Mouse (Mus musculus) G1E (cell line): ENCODE data around the gene Fam3b. TPM values are rescaled to one million over a fixed set of nuclear protein-coding genes. Genes with fewer than 3 reads are reported as not detected.

Experiments used
- ATAC-seq: 2 replicates; pipeline ENCODE4 v1.8.0; 2016; ENCODE audit warnings: mild to moderate bottlenecking; ENCODE audit not compliant: insufficient number of reproducible peaks, poor library complexity, low FRiP score, severe bottlenecking; ENCODE audit errors: extremely low read depth
- DNase-seq: peaks from one replicate; pipeline ENCODE4 v3.0.0; 2012; ENCODE audit warnings: low spot score
- H3K27me3 ChIP-seq: 2 replicates; pipeline ENCODE4 v1.6.1; 2012; ENCODE audit warnings: mild to moderate bottlenecking, low read length, inconsistent platforms; ENCODE audit not compliant: insufficient read depth
- H3K36me3 ChIP-seq: replicated peaks from 2 replicates; pipeline ENCODE3; 2012; ENCODE audit warnings: mild to moderate bottlenecking, inconsistent platforms
- H3K4me1 ChIP-seq: 2 replicates; pipeline ENCODE4 v1.6.1; 2012; ENCODE audit warnings: low read depth, low read length, inconsistent platforms, mixed read lengths; ENCODE audit not compliant: insufficient read depth
- H3K4me3 ChIP-seq: 2 replicates; pipeline ENCODE4 v1.5.1; 2012; ENCODE audit warnings: low read depth, mild to moderate bottlenecking, inconsistent platforms, low read length, moderate library complexity, mixed read lengths
- H3K9me3 ChIP-seq: replicated peaks from 2 replicates; pipeline ENCODE4 v1.6.1; 2012; ENCODE audit warnings: inconsistent platforms
- CTCF ChIP-seq: IDR thresholded peaks from 2 replicates; pipeline ENCODE4 v1.5.1; 2012; ENCODE audit warnings: low read depth, low read length, inconsistent platforms, mixed read lengths
- GATA1 ChIP-seq: IDR thresholded peaks from 2 replicates; pipeline ENCODE4 v1.6.1; 2012; ENCODE audit warnings: borderline replicate concordance, low read length, inconsistent platforms, mixed read lengths
- GATA2 ChIP-seq: IDR thresholded peaks from 2 replicates; pipeline ENCODE4 v1.6.1; 2012; ENCODE audit warnings: low read depth, low read length, inconsistent platforms, borderline replicate concordance
- POLR2AphosphoS5 ChIP-seq: IDR thresholded peaks from 2 replicates; pipeline ENCODE4 v1.6.1; 2012; ENCODE audit warnings: low read depth, low read length, inconsistent platforms; ENCODE audit not compliant: insufficient replicate concordance
- TAL1 ChIP-seq: conservative IDR thresholded peaks from 2 replicates; pipeline ENCODE4 v1.6.1; 2012; ENCODE audit warnings: low read depth, low read length, inconsistent platforms, mixed read lengths
- polyA plus RNA-seq: library from polyadenylated mRNA; stranded (reverse); fragments of >175 nt; gene quantifications from 2 replicates; pipeline ENCODE4 v1.2.3, GENCODE M21; 2012
- total RNA-seq, 2 experiments: library from RNA; stranded (forward) in 1 of 2; stranded (reverse) in 1 of 2; fragments of 200-1000 nt in 1 of 2; fragments of >200 nt in 1 of 2; fragmentation: Nextera tagmentation in 1 of 2; gene quantifications; 2 replicates each; pipeline ENCODE4 v1.2.3; 2014 to 2017

The Fam3b gene
- total and polyA plus RNA-seq, 3 experiments = 0.87 TPM; not detected in 2

- H3K36me3 ChIP-seq = no peaks in the 10 kb centered on the region
- peaks cover 3% of the 10 kb centered on the region for H3K27me3 ChIP-seq
- H3K4me1 ChIP-seq = no peaks in the 10 kb centered on the region
- H3K9me3 ChIP-seq = no peaks in the 10 kb centered on the region
- ATAC-seq (no peak), DNase-seq (no peak)
- no peak overlapping the region for H3K4me3 ChIP-seq
- TF ChIP-seq TAL1 (no peak), GATA2 (no peak), CTCF (no peak), POLR2AphosphoS5 (no peak), GATA1 (no peak)
These were observed 39.9 kb downstream of the Fam3b start for GRCm38 (mm10) chr16:97474671-97475070.

- no peaks in the 10 kb centered on the region for H3K36me3 ChIP-seq
- no peaks in the 10 kb centered on the region for H3K9me3 ChIP-seq
- no peak for TF ChIP-seq GATA1
- TF ChIP-seq CTCF = no peak
- TF ChIP-seq TAL1 = no peak
- no peak for TF ChIP-seq GATA2
- no peaks in the 10 kb centered on the region; the same call in 1 of the 2 replicates for H3K4me1 ChIP-seq
- ATAC-seq (0 out of 2 replicates have a peak, but pooled peaks have one; percentile 22), DNase-seq (no peak)
- H3K4me3 ChIP-seq = no peak overlapping the region
- H3K27me3 ChIP-seq = peaks cover 4% of the 10 kb centered on the region; the same call in 1 of the 2 replicates
These were observed 46.4 kb downstream of the Fam3b start for GRCm38 (mm10) chr16:97467993-97468791.

DNA sequence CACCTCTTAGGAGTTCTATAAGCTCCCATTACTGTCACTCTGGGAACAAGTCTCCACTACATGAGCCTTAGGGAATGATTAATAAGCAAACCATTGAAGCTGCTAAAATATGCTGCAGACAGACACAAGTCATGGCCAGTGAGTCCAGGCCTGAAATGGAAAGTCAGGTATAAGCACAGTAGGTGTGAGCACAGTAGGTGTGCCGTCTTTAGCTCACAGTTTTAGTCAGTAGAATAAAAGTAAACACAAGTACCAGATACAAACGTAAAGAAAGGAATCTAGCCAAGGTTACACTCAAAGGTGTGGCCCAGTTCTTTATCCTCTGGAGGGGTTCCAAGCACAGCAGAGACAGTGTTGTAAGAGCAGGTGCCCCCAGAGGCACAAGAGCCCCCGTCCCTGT is 47.1 kb downstream of the Fam3b start:
- Histone ChIP-seq H3K9me3 (no peaks in the 10 kb centered on the region), H3K27me3 (peaks cover 4% of the 10 kb centered on the region; the same call in 1 of the 2 replicates), H3K36me3 (no peaks in the 10 kb centered on the region), H3K4me1 (no peaks in the 10 kb centered on the region; the same call in 1 of the 2 replicates), H3K4me3 (no peak overlapping the region)
- DNase-seq = no peak
- TF ChIP-seq CTCF = no peak
- TF ChIP-seq POLR2AphosphoS5 = no peak
- TF ChIP-seq GATA1 = no peak
- TF ChIP-seq GATA2 = no peak
- TF ChIP-seq TAL1 = no peak
- ATAC-seq = no peak

DNA sequence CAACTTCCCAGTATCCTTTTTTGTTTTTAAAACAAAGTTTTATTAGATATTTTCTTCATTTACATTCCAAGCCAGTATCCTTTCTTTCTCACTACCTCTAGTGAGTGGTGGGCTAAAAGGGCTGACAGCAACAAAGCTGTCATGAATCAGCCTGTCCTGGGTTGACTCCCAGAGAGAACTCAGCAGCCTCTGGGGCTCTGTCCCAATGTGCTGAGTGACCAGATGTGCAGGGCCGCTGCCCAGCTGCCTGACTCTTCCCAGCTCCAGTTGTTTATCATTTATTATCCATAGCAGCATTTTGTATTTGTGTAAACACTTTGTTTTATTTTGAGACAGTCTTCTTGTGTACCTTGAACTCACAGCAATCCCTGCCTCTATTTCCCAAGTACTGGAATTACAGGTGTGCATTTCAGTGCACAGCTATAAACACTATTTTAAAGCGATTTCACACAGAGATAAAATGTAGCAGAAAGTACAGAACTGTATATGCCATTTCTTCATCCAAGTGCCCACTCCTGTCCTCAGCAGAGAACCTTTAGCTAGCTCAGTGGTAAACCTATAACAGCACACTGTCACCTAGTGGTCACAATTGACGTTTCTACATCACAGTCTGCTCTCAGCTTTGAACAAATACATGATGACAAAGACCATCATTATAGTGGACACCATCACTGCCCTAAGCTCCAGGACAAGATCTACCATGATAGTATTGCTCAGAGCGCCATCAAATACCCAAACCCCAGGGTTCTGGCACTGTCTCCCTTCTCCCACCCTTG is 48.2 kb downstream of the Fam3b start:
- Histone ChIP-seq H3K4me1 (no peaks in the 10 kb centered on the region; the same call in 1 of the 2 replicates), H3K27me3 (peaks cover 4% of the 10 kb centered on the region; the same call in 1 of the 2 replicates), H3K4me3 (no peak overlapping the region), H3K9me3 (no peaks in the 10 kb centered on the region), H3K36me3 (no peaks in the 10 kb centered on the region)
- ATAC-seq (no peak), DNase-seq (no peak)
- no peak for TF ChIP-seq CTCF
- TF ChIP-seq TAL1 = no peak
- no peak for TF ChIP-seq GATA1
- no peak for TF ChIP-seq POLR2AphosphoS5
- TF ChIP-seq GATA2 = no peak

GRCm38 (mm10) chr16:97462481-97463181 is 52.0 kb downstream of the Fam3b start, which contains the start of gene Mx1:
Mx1 (minus strand) TSS chr16:97462907.
- Histone ChIP-seq H3K4me3 (no peak within 1 kb of the TSS), H3K36me3 (no peaks in the 10 kb centered on the region), H3K27me3 (peaks cover 4% of the 10 kb centered on the region; the same call in 1 of the 2 replicates), H3K9me3 (no peaks in the 10 kb centered on the region), H3K4me1 (no peaks in the 10 kb centered on the region)
- no peak for DNase-seq
- no peak for ATAC-seq
- TF ChIP-seq GATA1 (no peak), GATA2 (no peak), POLR2AphosphoS5 (no peak), TAL1 (no peak), CTCF (no peak)

DNA sequence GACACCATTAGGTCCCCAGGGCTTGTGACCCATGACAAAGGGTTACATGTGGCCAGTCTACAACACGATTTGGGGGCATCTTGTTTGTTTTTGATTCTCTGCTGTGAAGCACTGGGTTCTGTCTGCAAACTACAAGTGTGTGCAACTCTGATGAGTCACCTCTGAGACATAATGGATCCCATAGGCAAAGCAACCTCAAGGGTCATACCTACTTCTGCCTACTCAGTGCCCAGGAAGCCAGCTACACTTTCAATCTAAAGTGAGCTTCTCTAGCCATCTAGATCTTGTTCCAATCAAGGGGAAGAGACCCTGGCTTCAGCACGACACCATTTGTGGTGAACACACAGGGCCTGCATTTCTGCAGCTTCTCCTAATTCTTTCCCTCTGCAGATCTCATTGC is 53.3 kb downstream of the Fam3b start:
- DNase-seq (no peak), ATAC-seq (no peak)
- H3K4me3 ChIP-seq = no peak overlapping the region
- no peak for TF ChIP-seq TAL1
- TF ChIP-seq GATA2 = no peak
- TF ChIP-seq GATA1 = no peak
- no peak for TF ChIP-seq CTCF
- TF ChIP-seq POLR2AphosphoS5 = no peak
- H3K36me3 ChIP-seq = no peaks in the 10 kb centered on the region
- H3K4me1 ChIP-seq = no peaks in the 10 kb centered on the region
- H3K27me3 ChIP-seq = peaks cover 4% of the 10 kb centered on the region; the same call in 1 of the 2 replicates
- H3K9me3 ChIP-seq = no peaks in the 10 kb centered on the region
